Mouse (Mus musculus) bone marrow macrophage, adult 2 months (primary cell): ENCODE results near the gene Dnajb1. TPM values are rescaled to one million over a fixed set of nuclear protein-coding genes. Genes with fewer than 3 reads are reported as not detected.

Experiments used
- H3K27ac ChIP-seq: 2 replicates; pipeline ENCODE4 v1.5.1; 2012; ENCODE audit warnings: low read depth, low read length; ENCODE audit not compliant: insufficient read depth
- H3K4me1 ChIP-seq: 2 replicates; pipeline ENCODE4 v1.6.1; 2012; ENCODE audit warnings: low read length; ENCODE audit not compliant: control insufficient read depth, insufficient read depth
- H3K4me3 ChIP-seq: 2 replicates; pipeline ENCODE4 v1.5.1; 2012; ENCODE audit warnings: mild to moderate bottlenecking, low read length, moderate library complexity; ENCODE audit not compliant: insufficient read depth
- CTCF ChIP-seq: IDR thresholded peaks from 2 replicates; pipeline ENCODE4 v1.5.1; 2012; ENCODE audit warnings: low read depth, mild to moderate bottlenecking, low read length, moderate library complexity
- POLR2A ChIP-seq: IDR thresholded peaks from 2 replicates; pipeline ENCODE4 v1.6.1; 2012; ENCODE audit warnings: mild to moderate bottlenecking, low read depth, low read length, borderline replicate concordance
- polyA plus RNA-seq: library from polyadenylated mRNA; stranded (reverse); fragments of >200 nt; gene quantifications from 2 replicates; pipeline ENCODE4 v1.2.4, GENCODE M21; 2012; ENCODE audit not compliant: missing spikeins, insufficient read depth, insufficient read length

The Dnajb1 gene
- 19.4 and 19.9 TPM in 2 replicates for polyA plus RNA-seq

GRCm38 (mm10) chr8:83607661-83608397 is at the start of gene Dnajb1, which contains the start of gene Tecr:
Gene Dnajb1, plus strand, starts transcription at chr8:83608193.
Gene Tecr, minus strand, starts transcription at chr8:83607971.
- Histone ChIP-seq H3K4me1 (peaks cover 8% of the 10 kb centered on the region; the same call in 1 of the 2 replicates), H3K27ac (peak within 1 kb of the TSS; percentile 71), H3K4me3 (peak within 1 kb of the TSS; percentile 97)
- TF ChIP-seq POLR2A (peak; percentile 78), CTCF (no peak)

GRCm38 (mm10) chr8:83562669-83563068 is 45.3 kb upstream of the Dnajb1 start:
- H3K4me3 ChIP-seq = no peak overlapping the region
- H3K4me1 ChIP-seq = peaks cover 1% of the 10 kb centered on the region; the same call in 1 of the 2 replicates
- TF ChIP-seq CTCF = no peak
- H3K27ac ChIP-seq = no peak overlapping the region

- no peak for TF ChIP-seq CTCF
- no peak for TF ChIP-seq POLR2A
- no peak overlapping the region for H3K27ac ChIP-seq
- H3K4me1 ChIP-seq = peaks cover 7% of the 10 kb centered on the region; the same call in 1 of the 2 replicates
- H3K4me3 ChIP-seq = no peak overlapping the region
Measured at GRCm38 (mm10) chr8:83563246-83563645, 44.7 kb upstream of the Dnajb1 start.

GRCm38 (mm10) chr8:83565731-83566375 is 42.1 kb upstream of the Dnajb1 start:
- H3K4me3 ChIP-seq = no peak overlapping the region
- TF ChIP-seq POLR2A (no peak), CTCF (no peak)
- H3K4me1 ChIP-seq = peaks cover 7% of the 10 kb centered on the region; the same call in 1 of the 2 replicates
- H3K27ac ChIP-seq = no peak overlapping the region

GRCm38 (mm10) chr8:83566469-83567395 is 41.3 kb upstream of the Dnajb1 start, which contains the start of gene Ndufb7:
Gene Ndufb7, plus strand, starts transcription at chr8:83566671.
- TF ChIP-seq POLR2A (no peak), CTCF (peak; percentile 60)
- Histone ChIP-seq H3K4me1 (peaks cover 7% of the 10 kb centered on the region; the same call in 1 of the 2 replicates), H3K27ac (peak within 1 kb of the TSS; percentile 62), H3K4me3 (peak within 1 kb of the TSS; percentile 68)

GRCm38 (mm10) chr8:83567668-83568067 is 40.3 kb upstream of the Dnajb1 start:
- Histone ChIP-seq H3K4me1 (peaks cover 14% of the 10 kb centered on the region), H3K4me3 (peak overlapping the region; percentile 68), H3K27ac (no peak overlapping the region)

GRCm38 (mm10) chr8:83568128-83568527 is 39.9 kb upstream of the Dnajb1 start:
- Histone ChIP-seq H3K4me3 (no peak overlapping the region), H3K4me1 (peaks cover 16% of the 10 kb centered on the region), H3K27ac (no peak overlapping the region)
- TF ChIP-seq POLR2A = no peak
- no peak for TF ChIP-seq CTCF

More at GRCm38 (mm10) chr8:83567668-83568067, 40.3 kb upstream of the Dnajb1 start:
- TF ChIP-seq CTCF (no peak), POLR2A (no peak)

GRCm38 (mm10) chr8:83568755-83569154 is 39.2 kb upstream of the Dnajb1 start:
- Histone ChIP-seq H3K4me3 (no peak overlapping the region), H3K4me1 (peaks cover 22% of the 10 kb centered on the region), H3K27ac (no peak overlapping the region)
- no peak for TF ChIP-seq CTCF
- TF ChIP-seq POLR2A = no peak

- Histone ChIP-seq H3K27ac (no peak overlapping the region), H3K4me3 (no peak overlapping the region), H3K4me1 (peaks cover 24% of the 10 kb centered on the region)
- TF ChIP-seq POLR2A = no peak
- TF ChIP-seq CTCF = no peak
Measured at GRCm38 (mm10) chr8:83569165-83569564, 38.8 kb upstream of the Dnajb1 start.
